Mouse (Mus musculus) spleen, postnatal 10 days (tissue): Measurements from ENCODE around the gene Adipor2.

Source experiments
- DNase-seq, 2 experiments: peaks; one replicate each; pipeline ENCODE4 v3.0.0; 2021 to 2022; ENCODE audit warnings: low spot score in 2 of 2

Gene Adipor2

DNA sequence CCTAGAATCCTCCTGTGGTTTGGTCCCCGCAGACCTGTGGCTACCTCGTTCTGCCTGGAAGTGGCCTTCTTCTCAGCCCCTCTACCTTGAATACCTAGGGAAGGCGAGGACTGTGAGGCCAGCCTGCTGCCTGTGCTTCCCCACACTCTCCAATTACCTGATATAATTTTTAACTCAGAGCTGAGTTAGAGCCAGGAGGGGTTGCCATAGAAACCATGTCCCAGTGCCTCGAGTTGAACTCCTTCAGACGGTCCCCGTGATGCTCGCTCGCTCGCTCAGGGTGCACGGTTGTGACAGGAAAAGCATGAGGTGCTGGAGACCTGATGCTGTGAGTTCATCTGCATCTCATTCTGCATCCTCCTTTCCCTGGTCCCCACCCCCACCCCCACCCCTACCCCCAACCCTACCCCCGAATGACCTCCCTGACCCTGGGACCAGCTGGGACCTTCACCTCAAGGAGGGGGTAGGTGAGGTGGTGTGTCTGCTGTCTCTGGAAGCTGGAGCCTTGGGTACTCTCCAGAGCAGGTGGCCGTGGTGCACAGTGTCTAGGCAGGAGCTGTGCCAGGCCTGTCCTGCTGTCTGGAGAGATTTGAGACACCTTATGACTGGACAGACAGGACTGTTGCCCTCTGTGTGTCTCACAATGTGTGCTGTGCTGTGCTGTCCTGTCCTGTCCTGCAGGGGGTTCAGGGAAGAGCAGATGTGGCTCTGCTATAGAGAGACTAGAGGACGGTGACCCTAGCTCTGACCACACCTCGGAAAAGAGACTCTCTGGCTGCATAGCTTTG lies 103.7 kb downstream of the Adipor2 start:
- DNase-seq = no peak

DNA sequence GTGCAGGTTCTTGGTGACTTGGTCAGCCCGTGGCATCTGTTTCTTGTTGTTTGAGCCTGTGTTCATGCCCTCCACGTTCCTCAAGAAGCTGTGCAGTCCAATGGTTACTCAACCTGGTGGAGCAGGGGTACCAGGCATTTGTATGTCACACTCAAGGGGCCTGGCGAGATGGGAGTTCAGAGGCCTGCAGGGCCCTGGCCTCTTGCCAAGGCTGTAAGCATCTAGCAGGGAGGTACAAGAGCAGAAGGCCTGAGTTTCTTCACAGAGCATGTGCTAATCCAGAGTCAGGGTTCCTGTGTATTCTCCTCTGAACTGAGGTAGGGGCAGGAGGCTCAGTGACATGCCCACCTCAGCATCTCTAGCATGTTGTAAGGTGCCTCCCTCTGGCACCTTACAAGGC lies 104.4 kb downstream of the Adipor2 start:
- DNase-seq = no peak

DNA sequence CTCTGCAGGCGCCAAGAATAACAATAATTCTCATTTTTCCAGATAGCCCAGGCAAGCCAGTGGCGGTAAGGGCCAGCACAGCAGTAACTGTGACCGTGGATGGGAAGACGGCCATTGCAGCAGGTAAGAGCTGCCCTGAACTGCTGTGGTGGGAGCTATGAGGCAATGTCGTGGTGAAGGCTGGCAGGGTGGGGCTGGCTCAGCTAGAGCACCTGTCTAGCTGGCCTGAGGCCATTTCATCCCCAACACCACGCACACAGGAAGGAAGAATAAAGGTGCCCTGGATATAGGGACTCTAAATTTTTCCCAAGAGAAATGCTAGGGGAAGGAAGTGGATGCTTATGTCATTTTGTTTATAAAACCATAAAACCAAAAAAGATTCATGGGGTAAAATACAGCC lies 105.1 kb downstream of the Adipor2 start:
- no peak for DNase-seq

DNA sequence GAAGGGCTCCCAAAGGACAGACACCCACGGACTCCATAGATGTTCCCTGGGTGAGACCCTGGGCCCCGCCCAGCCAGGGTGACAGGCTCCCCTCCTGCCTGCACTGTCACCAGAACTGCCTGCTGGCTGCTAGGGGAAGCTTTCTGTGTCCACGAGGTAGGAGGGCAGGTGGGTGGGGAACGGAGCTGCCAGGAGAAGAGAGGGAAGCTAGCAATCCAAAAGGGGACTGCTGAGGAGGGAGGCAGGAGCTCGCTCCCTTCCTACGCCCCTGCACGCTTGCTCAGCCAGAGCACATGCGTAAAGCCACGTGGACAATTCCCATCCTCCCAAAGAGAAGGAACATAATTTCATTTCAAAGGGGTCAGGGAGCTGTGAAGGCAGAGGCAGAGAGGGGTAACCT lies 107.3 kb downstream of the Adipor2 start:
- no peak for DNase-seq

DNA sequence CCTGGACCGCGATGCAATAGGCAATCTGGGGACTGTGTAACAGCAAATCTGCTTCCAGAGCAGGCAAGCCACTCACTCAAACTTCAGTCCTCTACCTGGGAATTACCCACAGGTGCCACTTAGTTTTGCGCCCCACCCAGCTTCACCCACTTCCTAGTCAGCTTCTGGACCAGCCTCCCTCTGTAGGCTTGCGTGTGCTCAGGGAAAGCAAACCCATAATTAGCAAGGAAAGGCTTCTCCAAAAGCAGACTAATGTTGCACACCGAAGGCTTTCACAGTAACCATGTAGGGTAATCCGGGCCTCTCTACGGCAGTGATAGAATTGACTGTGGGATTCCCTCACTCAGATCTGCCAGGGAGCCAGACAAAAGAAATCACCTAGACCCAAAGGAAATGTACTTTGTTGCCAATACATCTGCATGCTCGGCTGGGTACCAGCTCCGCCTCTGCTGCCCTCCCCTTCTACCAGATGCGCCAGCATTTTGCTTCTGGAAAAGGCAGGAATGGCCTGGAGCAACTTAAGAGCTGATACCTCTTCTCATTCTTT lies 109.6 kb downstream of the Adipor2 start:
- no peak for DNase-seq

DNA sequence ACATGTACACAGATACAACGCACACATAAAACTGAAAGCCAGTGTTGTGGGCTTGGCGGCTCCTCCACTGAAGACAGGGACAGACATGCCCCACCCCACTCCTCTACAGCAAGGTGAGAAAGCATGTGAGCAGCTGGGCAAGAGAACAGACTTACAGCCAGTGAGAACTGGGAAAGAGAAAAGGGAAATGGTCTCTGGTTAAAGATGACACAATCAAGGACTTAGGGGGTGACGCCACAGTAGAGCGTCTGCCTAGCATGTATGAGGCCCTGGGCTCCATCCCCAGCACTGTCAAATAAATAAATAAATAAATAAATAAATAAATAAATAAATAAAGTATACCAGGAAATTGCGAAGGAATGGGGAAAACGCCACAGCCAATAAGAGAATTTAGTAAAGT lies 114.2 kb downstream of the Adipor2 start:
- DNase-seq = no peak
